Mouse (Mus musculus): ENCODE results near the gene Cox6a1. TPM values are rescaled to one million over a fixed set of nuclear protein-coding genes. Genes with fewer than 3 reads are reported as not detected.

Cox6a1 gene
- polyA plus RNA-seq, 1 experiment from 2014 or later: 1,095 TPM

Other genes with a start within 250 kb of the Cox6a1 start
- gene Acads, start 229.6 kb downstream of the Cox6a1 start, polyA plus RNA-seq (2015; fragmentation: Nextera tagmentation; extraction: Ambion mirVana): 64.1 and 71.1 TPM in 2 replicates
- gene Unc119b, start 214.0 kb downstream of the Cox6a1 start, polyA plus RNA-seq (2015; fragmentation: Nextera tagmentation; extraction: Ambion mirVana): 26.6 and 29.7 TPM in 2 replicates
- 89.3 and 101 TPM in 2 replicates for gene Mlec, start 190.8 kb downstream of the Cox6a1 start, polyA plus RNA-seq (2015; fragmentation: Nextera tagmentation; extraction: Ambion mirVana)
- gene Cabp1, start 154.6 kb downstream of the Cox6a1 start, polyA plus RNA-seq (2015; fragmentation: Nextera tagmentation; extraction: Ambion mirVana): 1.5 and 1.6 TPM in 2 replicates
- gene Pop5, start 113.1 kb downstream of the Cox6a1 start, polyA plus RNA-seq (2015; fragmentation: Nextera tagmentation; extraction: Ambion mirVana): 106 and 116 TPM in 2 replicates
- gene Rnf10, start 76.1 kb downstream of the Cox6a1 start, polyA plus RNA-seq (2015; fragmentation: Nextera tagmentation; extraction: Ambion mirVana): 138 and 139 TPM in 2 replicates
- gene Coq5, start 69.3 kb downstream of the Cox6a1 start, polyA plus RNA-seq (2015; fragmentation: Nextera tagmentation; extraction: Ambion mirVana): 46.5 and 47.9 TPM in 2 replicates
- 1,324 and 1,567 TPM in 2 replicates for gene Dynll1, start 48.0 kb downstream of the Cox6a1 start, polyA plus RNA-seq (2015; fragmentation: Nextera tagmentation; extraction: Ambion mirVana)
- gene Srsf9, start 21.8 kb downstream of the Cox6a1 start, polyA plus RNA-seq (2015; fragmentation: Nextera tagmentation; extraction: Ambion mirVana): 233 and 262 TPM in 2 replicates
- 23.0 and 26.6 TPM in 2 replicates for gene Gatc, start 7.8 kb downstream of the Cox6a1 start, polyA plus RNA-seq (2015; fragmentation: Nextera tagmentation; extraction: Ambion mirVana)
- 52.0 and 58.1 TPM in 2 replicates for gene Triap1, start 7.8 kb downstream of the Cox6a1 start, polyA plus RNA-seq (2015; fragmentation: Nextera tagmentation; extraction: Ambion mirVana)
- 8.0 and 8.3 TPM in 2 replicates for gene Msi1, start 80.6 kb upstream of the Cox6a1 start, polyA plus RNA-seq (2015; fragmentation: Nextera tagmentation; extraction: Ambion mirVana)
- 12.0 and 15.4 TPM in 2 replicates for gene Pla2g1b, start 117.3 kb upstream of the Cox6a1 start, polyA plus RNA-seq (2015; fragmentation: Nextera tagmentation; extraction: Ambion mirVana)
- 21.7 and 26.6 TPM in 2 replicates for gene Sirt4, start 135.7 kb upstream of the Cox6a1 start, polyA plus RNA-seq (2015; fragmentation: Nextera tagmentation; extraction: Ambion mirVana)
- 37.0 and 43.0 TPM in 2 replicates for gene Pxn, start 157.7 kb upstream of the Cox6a1 start, polyA plus RNA-seq (2015; fragmentation: Nextera tagmentation; extraction: Ambion mirVana)
- 1,425 and 1,562 TPM in 2 replicates for gene Rplp0, start 210.5 kb upstream of the Cox6a1 start, polyA plus RNA-seq (2015; fragmentation: Nextera tagmentation; extraction: Ambion mirVana)
- gene Gcn1l1, start 216.3 kb upstream of the Cox6a1 start, polyA plus RNA-seq (2015; fragmentation: Nextera tagmentation; extraction: Ambion mirVana): 34.9 and 36.4 TPM in 2 replicates

Measured in stomach, embryonic 15.5 days (tissue).